In the genomic region with DNA sequence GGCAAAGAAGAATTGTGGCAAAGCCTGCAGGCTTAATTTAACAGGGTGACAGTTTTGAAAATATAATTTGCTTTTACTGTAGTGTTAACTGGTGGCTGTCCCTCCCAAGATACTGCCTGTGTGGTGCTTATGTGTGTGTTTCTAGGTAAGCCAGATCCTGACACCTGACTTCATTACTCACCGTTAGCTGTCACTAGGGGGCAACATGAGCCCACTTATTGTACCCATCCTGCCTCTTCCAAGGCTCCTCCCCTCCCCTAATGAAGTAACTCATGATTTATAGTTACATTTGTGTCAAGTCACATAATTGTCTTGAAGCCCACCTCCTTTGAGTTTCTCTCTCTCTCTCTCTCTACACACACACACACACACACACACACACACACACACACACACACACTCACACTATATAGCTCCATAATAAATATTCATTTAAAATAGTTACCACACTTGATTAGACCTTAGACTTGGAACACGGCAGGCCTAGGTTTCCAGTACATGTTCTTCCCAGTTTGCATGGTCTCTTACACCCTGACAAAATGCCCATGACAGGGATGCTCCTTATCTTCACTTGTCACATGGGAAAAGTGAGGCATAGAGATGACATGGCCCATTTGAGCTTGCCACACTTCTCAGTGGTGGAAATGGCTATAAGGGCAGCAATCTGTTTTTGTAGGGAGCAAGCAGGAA, we compare ENCODE assay signal across 10 mouse cellular contexts.
DNase-seq lines count a peak whose midpoint lies in the region; ATAC-seq and TF ChIP-seq lines count a peak whose summit lies in the region.
"Had no signal": no experiment of that assay in that cellular context is flagged by ENCODE, and none has a peak within 500 bp of the region (broad histone marks: within the 10 kb centered on the region; RNA-seq: fewer than 3 reads in every experiment).

No protein-coding gene starts in this region.

- ATAC-seq in forebrain, embryonic 15.5 days (replicated peaks), result peak; percentile 94
- ATAC-seq in limb, embryonic 13.5 days (ENCODE audit: low FRiP score, low read depth), result peak; percentile 40; the same call in 1 of the 2 replicates
- ATAC-seq in stomach, postnatal 0 days (ENCODE audit: low FRiP score, low TSS enrichment), result no peak
- ATAC-seq in liver, embryonic 12.5 days, result no peak

- H3K4me1 ChIP-seq in ES-Bruce4 (ENCODE audit: control insufficient read depth, insufficient read depth, low read length), result no peaks in the 10 kb centered on the region
- no peaks in the 10 kb centered on the region for H3K4me1 ChIP-seq in forebrain, embryonic 15.5 days
- H3K4me1 ChIP-seq in limb, embryonic 13.5 days, result no peaks in the 10 kb centered on the region
- H3K4me1 ChIP-seq in stomach, postnatal 0 days (replicated peaks; ENCODE audit: control insufficient read depth, insufficient read depth), result no peaks in the 10 kb centered on the region
- no peaks in the 10 kb centered on the region for H3K4me1 ChIP-seq in liver, embryonic 12.5 days

- TF ChIP-seq POLR2A in ES-Bruce4 (IDR thresholded peaks at IDR 0.05; ENCODE audit: insufficient read depth, low read length), result no peak

- WGBS in forebrain, embryonic 15.5 days, result 47% methylated on average over 2 of the region's 2 CpGs
- 48% methylated on average over 2 of the region's 2 CpGs for WGBS in limb, embryonic 13.5 days
- WGBS in stomach, postnatal 0 days, result 40% methylated on average over 2 of the region's 2 CpGs
- WGBS in liver, embryonic 12.5 days (ENCODE audit: insufficient replicate concordance), result 27% methylated on average over 2 of the region's 2 CpGs

- no peak for TF ChIP-seq EP300 in ES-Bruce4 (IDR thresholded peaks at IDR 0.05; ENCODE audit: insufficient read depth, low read depth, low read length)
- no peak for TF ChIP-seq EP300 in stomach, postnatal 0 days (optimal IDR thresholded peaks at IDR 0.05)

- DNase-seq in gastrocnemius, adult 2 months, result no peak
- DNase-seq in gastrocnemius, postnatal 10 days, result no peak
- DNase-seq in stomach, postnatal 0 days (ENCODE audit: low spot score), result no peak
- DNase-seq in testis, postnatal 14 days (ENCODE audit: low spot score), result no peak

- H3K9me3 ChIP-seq in ES-Bruce4 (replicated peaks; ENCODE audit: control insufficient read depth, insufficient read depth, low read length, poor library complexity, severe bottlenecking), result no peaks in the 10 kb centered on the region
- H3K9me3 ChIP-seq in forebrain, embryonic 15.5 days, result no peaks in the 10 kb centered on the region
- no peaks in the 10 kb centered on the region for H3K9me3 ChIP-seq in limb, embryonic 13.5 days
- no peaks in the 10 kb centered on the region for H3K9me3 ChIP-seq in stomach, postnatal 0 days (ENCODE audit: control insufficient read depth, low read length)
- H3K9me3 ChIP-seq in liver, embryonic 12.5 days (replicated peaks), result no peaks in the 10 kb centered on the region

- H3K36me3 ChIP-seq in ES-Bruce4 (ENCODE audit: control insufficient read depth, insufficient read depth, low read length, poor library complexity, severe bottlenecking), result no peaks in the 10 kb centered on the region
- H3K36me3 ChIP-seq in forebrain, embryonic 15.5 days, result no peaks in the 10 kb centered on the region
- H3K36me3 ChIP-seq in limb, embryonic 13.5 days, result no peaks in the 10 kb centered on the region
- no peaks in the 10 kb centered on the region for H3K36me3 ChIP-seq in stomach, postnatal 0 days (ENCODE audit: control insufficient read depth, insufficient read depth, low read length)
- H3K36me3 ChIP-seq in liver, embryonic 12.5 days, result no peaks in the 10 kb centered on the region
- H3K36me3 ChIP-seq: G1E had no signal

- TF ChIP-seq CTCF in gastrocnemius, adult 2 months (IDR thresholded peaks at IDR 0.05), result peak; percentile 38
- TF ChIP-seq CTCF in ES-Bruce4 (IDR thresholded peaks at IDR 0.05; ENCODE audit: low read depth, low read length), result peak; percentile 43
- peak; percentile 51 for TF ChIP-seq CTCF in stomach, postnatal 0 days (IDR thresholded peaks at IDR 0.05; ENCODE audit: low read depth)

- no peak overlapping the region for H3K27ac ChIP-seq in gastrocnemius, adult 2 months
- H3K27ac ChIP-seq in ES-Bruce4 (ENCODE audit: insufficient read depth, low read length), result no peak overlapping the region
- no peak overlapping the region for H3K27ac ChIP-seq in forebrain, embryonic 15.5 days (replicated peaks)
- H3K27ac ChIP-seq in limb, embryonic 13.5 days, result no peak overlapping the region
- no peak overlapping the region for H3K27ac ChIP-seq in stomach, postnatal 0 days (replicated peaks)
- no peak overlapping the region for H3K27ac ChIP-seq in liver, embryonic 12.5 days

- intact Hi-C loops in gastrocnemius, adult 2 months (cut with DNase I), result no loop called here

- H3K4me3 ChIP-seq in gastrocnemius, adult 2 months, result no peak overlapping the region
- H3K4me3 ChIP-seq in ES-Bruce4 (ENCODE audit: low read depth, low read length), result no peak overlapping the region
- H3K4me3 ChIP-seq in forebrain, embryonic 15.5 days, result no peak overlapping the region
- no peak overlapping the region for H3K4me3 ChIP-seq in limb, embryonic 13.5 days
- H3K4me3 ChIP-seq in stomach, postnatal 0 days (ENCODE audit: low read depth, low read length), result no peak overlapping the region
- no peak overlapping the region for H3K4me3 ChIP-seq in liver, embryonic 12.5 days
- H3K4me3 ChIP-seq: erythroblast, embryonic 14.5 days had no signal

- H3K4me2 ChIP-seq in forebrain, embryonic 15.5 days (replicated peaks), result no peak overlapping the region
- H3K4me2 ChIP-seq in limb, embryonic 13.5 days (replicated peaks), result no peak overlapping the region
- H3K4me2 ChIP-seq in stomach, postnatal 0 days (replicated peaks; ENCODE audit: low read depth), result no peak overlapping the region
- no peak overlapping the region for H3K4me2 ChIP-seq in liver, embryonic 12.5 days

- no peaks in the 10 kb centered on the region for H3K27me3 ChIP-seq in ES-Bruce4 (ENCODE audit: control insufficient read depth, insufficient read depth, low read length, poor library complexity, severe bottlenecking)
- H3K27me3 ChIP-seq in forebrain, embryonic 15.5 days, result no peaks in the 10 kb centered on the region
- 0 out of 2 replicates have a peak, but pooled peaks cover 5% of the 10 kb centered on the region for H3K27me3 ChIP-seq in limb, embryonic 13.5 days
- H3K27me3 ChIP-seq in stomach, postnatal 0 days (ENCODE audit: control insufficient read depth, insufficient read depth, low read length), result no peaks in the 10 kb centered on the region
- H3K27me3 ChIP-seq in liver, embryonic 12.5 days (replicated peaks), result no peaks in the 10 kb centered on the region

- H3K9ac ChIP-seq in ES-Bruce4 (ENCODE audit: low read depth, poor library complexity, severe bottlenecking), result no peak overlapping the region
- H3K9ac ChIP-seq in forebrain, embryonic 15.5 days (replicated peaks), result no peak overlapping the region
- no peak overlapping the region for H3K9ac ChIP-seq in limb, embryonic 13.5 days
- no peak overlapping the region for H3K9ac ChIP-seq in stomach, postnatal 0 days (ENCODE audit: low read length)
- H3K9ac ChIP-seq in liver, embryonic 12.5 days, result no peak overlapping the region

Comparison
In these comparisons a context has a peak if more than half of its experiments do, and no peak if none do; other contexts are left out.
1. ATAC-seq: peak in forebrain, embryonic 15.5 days (single experiment) and limb, embryonic 13.5 days (single experiment); none in stomach, postnatal 0 days (single experiment) and liver, embryonic 12.5 days (single experiment).
2. Peak in every context shown above with its lines, with median percentiles within 50 percentile points of each other: CTCF ChIP-seq.